Mouse (Mus musculus): ENCODE data around the gene Lcmt1.

Lcmt1 gene

DNA sequence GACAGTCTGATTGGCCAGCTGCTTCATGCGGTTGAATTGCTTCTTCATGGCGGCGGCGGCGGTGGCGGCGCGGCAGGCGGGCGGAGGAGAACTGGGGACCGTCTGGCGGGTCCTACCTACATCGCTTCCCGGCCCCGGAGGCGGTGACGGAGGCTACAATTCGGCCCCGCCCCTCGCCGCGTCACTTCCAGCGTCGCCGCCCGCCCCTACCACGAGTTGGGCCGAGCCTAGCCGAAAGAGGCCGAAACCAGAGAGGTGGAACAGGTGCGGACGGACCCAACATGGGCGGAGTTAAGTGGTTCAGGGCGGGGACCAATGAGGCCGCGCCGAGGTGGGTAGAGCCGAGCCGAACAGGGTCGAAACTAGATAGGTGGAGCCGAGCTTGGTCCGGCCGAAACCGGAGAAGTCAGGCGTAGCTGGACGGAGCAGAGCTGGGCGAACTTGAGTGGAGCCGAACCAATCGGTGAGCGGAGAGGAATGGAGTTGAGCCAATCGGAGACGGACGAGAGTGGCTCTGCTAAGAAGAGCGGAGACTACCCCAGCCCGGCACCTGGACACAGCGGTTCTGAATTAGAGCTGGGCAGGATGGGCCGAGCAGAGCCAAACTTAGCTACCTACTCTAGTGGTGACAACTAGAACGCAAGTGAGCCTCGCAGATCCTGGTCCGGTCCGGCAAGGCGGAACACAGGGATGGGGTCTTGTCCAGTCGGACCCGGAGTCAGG, at the start of gene Lcmt1, which contains the start of gene Arhgap17:
TSS of gene Lcmt1 (plus strand) at position 26 of the 723 bp plus-strand sequence.
TSS of gene Arhgap17 (minus strand) at position 157 of the 723 bp plus-strand sequence.
- in situ Hi-C loops (cut with MboI; ENCODE audit: low sequenced_read_pairs) = no loop called here

DNA sequence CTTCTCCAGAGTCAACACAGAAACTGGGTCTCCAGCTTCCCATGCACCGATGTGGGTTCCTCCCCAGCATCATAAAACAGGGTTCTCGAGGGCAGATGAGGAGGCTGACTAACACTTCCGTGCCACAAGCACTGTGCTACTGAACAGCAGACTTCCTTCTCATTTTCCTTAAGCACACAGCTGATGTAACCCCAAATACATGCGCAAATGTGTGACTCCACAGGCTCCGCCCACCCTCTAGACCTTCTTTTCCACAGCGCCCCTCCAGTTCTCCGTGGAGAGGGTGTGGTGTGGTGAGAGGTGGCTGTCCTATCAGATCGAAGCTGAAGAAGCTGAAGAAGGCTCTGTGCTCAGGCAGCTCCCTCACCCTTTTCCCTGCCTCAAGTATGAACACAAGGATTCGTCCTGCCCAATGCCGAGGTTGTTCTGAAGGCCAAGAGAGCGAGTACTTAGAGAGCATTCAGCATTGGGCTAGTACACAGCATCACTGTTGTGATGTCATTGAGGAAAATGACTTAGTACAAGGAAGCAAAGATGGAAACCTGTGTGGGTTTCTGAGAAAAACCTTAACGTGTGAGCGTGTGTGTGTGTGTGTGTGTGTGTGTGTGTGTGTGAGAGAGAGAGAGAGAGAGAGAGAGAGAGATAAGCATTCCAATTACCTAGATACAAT, 47.0 kb upstream of the Lcmt1 start:
- in situ Hi-C loops (cut with MboI; ENCODE audit: low sequenced_read_pairs) = no loop called here

DNA sequence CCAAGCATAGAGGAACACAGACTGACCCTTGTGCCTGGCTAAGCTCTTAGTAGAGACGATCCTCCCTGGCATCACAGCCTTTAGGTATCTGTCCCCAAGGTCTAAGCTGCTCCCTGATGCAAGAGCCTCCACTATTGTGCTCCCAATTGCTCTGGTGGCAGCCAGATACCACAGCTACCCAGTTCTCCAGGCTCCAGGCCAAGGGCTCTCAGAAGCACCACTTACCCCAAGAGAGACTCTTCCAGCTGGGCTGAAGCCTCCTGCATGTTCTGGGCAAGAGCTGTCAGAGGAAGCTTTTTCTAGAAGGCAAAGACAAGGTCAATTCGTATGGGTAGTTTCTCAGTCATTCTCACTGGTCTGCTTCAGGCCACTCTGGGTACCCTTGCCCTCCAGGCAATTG, 46.2 kb upstream of the Lcmt1 start:
- in situ Hi-C loops (cut with MboI; ENCODE audit: low sequenced_read_pairs) = no loop called here

DNA sequence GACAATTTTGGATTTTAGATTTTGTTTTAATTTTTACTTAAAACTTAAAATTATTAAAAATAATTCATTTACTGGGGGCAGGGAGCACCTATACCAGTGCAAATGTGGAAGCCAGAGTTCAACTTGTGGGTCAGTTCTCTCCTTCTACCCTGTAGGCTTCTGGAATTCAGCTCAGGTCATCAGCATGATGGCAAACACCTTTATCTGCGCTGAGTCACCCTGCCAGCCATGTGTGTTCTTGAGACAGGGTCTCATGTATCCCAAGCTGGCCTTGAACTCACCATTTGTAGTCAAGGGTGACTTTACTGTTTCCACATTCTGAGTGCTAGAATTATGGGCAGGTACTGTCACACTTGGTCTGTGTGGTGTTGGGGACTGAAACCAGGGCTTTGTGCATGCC, 45.5 kb upstream of the Lcmt1 start:
- in situ Hi-C loops (cut with MboI; ENCODE audit: low sequenced_read_pairs) = no loop called here

DNA sequence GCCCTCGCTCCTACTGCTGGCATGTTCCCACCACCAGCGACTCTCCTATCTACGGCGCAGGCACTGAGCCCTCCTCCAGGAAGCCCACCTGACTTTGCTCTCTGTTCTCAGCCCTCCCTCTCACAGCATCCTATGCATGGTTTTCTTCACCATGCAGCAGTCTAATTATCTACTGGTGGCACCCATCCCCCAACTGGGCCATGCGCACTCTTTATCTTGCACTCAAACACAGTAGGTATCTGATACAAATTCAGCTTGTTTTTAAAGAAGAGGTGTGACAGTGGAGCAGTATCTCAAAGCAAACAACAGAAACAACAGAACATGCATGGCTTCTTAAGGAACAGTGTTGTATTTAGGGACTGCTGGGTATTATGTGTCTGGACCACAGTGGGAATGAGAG, 43.5 kb upstream of the Lcmt1 start:
- in situ Hi-C loops (cut with MboI; ENCODE audit: low sequenced_read_pairs) = no loop called here

DNA sequence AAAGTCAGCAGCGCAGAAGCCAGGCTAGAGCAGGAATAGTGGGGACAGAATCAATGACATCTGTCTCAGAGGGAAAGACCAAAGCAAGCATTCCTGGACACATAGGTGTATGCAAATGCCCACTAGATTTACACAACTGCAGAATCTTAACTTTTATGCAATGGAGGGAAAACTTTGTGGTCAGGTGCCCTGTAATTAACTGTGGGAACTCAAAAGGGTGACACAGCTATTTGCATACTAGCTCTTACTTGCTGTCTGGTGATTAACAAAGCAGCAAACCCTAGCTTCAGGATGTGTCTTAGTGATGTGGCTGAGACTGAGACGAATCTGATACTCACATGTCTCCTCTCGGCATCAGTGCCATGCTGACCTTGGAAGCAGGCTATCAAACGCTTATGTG, 42.7 kb upstream of the Lcmt1 start:
- in situ Hi-C loops (cut with MboI; ENCODE audit: low sequenced_read_pairs) = no loop called here

DNA sequence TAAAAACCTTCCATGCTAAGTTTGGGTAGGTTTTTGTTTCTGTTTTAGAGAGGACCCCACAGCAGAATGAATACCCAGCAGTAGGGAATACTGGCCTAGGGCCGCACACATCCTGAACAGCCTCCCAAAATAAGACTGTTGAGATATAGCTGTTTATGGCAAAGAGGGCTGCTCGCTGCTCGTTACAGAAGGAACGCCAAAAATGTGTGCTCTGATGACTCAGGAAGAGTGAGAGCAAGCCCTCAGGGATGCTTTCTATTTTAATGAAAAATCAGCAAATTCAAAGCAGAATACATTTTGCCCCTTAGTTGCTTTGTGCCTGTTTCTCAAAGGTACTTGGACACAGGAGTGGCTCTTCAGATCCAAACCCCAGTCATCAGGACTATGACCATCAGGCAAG, 41.7 kb upstream of the Lcmt1 start:
- in situ Hi-C loops (cut with MboI; ENCODE audit: low sequenced_read_pairs) = no loop called here

DNA sequence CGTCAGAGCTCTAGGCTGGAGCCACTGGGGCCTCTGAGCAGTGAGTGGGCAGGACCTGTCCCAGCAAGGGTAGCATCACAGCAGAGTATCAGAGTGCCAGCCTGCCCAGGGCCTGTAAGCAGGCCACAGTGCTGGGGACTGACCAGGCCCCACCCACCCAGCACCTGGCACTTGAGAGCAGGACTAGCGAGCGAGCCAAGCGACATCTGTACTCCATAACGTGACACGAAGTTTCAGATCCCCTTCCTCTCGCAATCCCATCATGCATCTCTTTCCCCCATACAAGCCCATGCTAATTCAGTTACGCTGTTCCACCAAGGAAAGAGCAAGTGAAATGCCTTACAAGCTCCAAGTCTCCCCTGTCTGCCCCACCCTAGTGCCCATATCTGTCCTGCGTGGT, 39.1 kb upstream of the Lcmt1 start:
- in situ Hi-C loops (cut with MboI; ENCODE audit: low sequenced_read_pairs) = no loop called here

DNA sequence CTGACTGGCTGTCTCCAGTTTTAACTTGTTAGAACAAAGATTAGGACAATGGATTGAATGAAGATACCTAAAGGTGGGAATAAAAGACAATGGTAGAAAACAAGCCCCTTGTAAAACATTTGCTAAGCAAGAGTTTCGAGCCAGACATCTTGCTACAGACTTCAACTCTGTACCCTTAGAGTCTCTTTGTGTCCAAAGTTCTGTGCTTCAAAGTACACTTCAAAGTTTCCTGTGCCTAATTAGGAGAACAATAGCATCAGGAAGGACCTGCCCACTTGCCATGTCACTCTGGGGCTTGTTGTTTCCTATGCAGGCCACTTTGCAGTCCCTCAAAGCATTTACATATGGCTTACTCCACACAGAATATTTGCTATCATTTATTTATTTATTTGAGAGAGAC, 33.3 kb upstream of the Lcmt1 start:
- in situ Hi-C loops (cut with MboI; ENCODE audit: low sequenced_read_pairs) = no loop called here

DNA sequence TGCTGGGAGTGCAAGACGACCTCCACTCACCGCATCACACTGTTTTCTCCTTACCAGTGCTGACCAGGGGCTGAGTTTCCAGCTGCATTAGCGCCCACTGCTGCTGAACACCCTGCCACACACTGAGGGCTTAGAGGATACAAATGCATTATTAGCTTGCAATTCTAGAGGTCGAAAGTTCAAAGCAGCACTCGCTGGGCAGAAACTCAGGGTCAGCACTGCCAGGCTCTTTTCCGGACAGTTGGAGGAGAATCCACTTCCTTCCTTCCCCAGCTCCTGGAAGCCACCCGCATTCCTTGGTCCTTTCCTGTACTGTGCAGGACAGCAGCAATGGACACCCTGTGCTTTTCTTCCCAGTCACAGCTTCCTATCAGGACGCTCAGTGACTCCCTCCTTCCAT, 31.2 kb upstream of the Lcmt1 start:
- in situ Hi-C loops (cut with MboI; ENCODE audit: low sequenced_read_pairs) = no loop called here

DNA sequence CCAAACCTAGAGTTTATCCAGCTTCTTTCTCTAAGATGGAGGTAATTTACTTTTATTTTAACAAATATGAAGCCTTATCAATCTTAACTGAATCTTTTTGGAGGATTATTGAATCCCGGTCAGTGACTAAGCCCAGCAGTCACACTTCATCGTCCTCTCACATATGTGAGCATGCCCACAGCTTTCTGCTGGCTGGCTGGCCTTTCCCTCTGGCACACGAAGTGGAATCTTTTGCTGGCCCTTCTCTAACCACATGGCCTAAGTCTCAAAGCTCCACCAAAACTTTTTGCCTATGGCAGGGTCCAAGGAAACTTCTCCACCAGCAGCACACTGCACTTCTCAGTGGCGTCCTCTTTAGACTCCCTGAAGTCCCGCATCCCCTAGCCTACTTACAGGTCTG, 27.7 kb upstream of the Lcmt1 start:
- in situ Hi-C loops (cut with MboI; ENCODE audit: low sequenced_read_pairs) = no loop called here

DNA sequence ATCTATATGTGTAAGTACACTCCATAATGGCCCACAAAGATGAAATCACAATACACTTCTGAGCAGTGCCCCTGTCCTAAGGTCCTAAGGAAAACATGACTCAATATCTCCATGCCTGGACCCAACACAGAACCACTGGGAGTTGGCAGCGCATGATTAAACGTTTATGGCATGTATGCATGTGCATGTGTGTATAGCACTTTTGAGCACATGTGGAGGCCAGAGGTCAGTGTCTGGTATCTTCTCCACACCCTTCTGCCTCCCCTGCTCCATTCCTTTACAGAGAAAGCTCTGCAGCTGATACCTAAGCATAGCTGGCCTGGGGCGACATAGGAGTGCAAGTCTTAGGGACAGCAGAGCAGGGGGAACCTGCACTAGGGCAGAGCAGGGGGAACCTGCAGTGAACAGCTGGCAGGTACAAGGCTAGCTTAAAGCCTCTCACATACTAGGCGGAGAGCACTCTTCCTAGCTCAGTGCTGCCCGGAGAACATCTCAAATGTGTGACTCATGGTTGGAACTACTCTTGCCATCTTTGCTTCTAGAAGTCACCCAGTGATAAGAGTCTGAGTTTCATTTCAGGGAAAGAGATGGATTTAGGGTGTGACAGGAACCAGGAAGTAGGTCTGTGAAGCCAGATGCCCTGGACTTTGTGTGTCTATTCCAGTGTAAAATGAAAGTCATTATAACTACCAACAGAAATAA, 25.4 kb upstream of the Lcmt1 start:
- in situ Hi-C loops (cut with MboI; ENCODE audit: low sequenced_read_pairs) = no loop called here

DNA sequence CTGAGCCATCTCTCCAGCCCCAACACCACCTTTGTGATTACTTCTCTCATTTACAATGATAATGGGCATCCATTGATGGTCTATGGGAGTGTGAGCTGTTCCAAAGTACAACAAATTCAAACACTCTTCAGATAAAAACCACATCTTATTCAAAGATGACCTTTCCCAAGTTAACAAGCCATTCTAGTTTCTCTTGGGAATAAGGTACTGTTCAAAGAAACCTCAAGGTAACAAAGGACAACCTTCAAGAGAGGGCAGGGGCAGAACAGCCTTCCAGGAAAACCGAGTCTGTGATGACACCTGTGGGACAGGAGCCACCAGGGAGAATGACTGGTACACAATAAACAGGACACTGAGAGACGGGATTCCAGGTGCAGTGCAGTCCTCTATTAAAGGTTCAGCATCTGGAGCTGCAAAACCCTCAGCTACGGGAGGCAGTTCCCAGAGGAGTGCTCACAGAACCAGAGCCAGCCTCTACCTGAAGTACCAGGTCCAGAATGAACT, 24.5 kb upstream of the Lcmt1 start:
- in situ Hi-C loops (cut with MboI; ENCODE audit: low sequenced_read_pairs) = no loop called here

DNA sequence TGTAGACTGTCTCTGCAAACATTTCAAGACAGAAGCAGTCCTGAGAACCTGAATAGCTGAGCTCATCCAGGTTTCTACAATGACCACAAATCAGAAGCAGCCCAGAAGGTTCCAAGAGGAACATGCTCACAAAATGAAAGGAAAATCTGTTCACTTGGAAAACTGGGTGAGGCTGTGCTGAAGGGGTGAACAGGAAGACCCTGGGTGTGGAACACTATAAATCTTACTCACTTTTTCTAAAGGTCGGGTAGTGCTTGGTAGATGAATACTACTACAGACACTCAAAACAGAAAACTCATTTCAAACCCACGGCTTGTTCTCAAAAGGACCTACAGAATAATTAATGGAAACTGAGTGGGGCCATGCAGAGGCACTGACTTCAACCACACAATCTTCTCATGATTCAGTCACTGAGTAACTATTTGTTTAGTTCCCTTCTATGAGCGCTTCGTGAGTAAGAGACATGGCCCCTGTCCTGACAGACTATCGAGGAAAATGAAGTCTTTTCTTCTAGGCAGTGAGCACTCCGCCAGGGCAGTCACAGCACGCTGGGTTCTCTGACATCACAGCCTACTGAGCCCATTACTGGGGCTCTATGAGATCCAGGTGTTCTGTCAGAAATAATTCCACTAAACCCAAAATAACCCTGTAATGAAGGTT, 22.8 kb upstream of the Lcmt1 start:
- in situ Hi-C loops (cut with MboI; ENCODE audit: low sequenced_read_pairs) = no loop called here

DNA sequence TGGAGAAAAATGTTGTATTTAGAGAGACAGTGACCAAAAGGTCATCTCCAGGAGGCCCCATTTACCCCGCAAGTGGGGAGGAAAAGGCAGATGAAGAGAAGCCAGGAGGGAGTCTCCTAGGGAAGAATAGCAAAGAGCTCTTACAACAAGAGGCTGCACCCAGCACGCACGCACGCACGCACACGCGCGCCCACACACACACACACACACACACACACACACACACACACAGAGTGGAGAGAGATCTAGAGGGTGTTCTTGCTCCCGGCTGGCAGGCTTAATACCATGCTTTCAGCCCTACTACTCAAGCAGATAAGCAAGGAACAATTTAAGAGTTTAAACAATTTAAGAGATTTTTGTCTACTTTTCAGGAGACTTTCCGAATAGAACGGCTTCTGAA, 19.8 kb upstream of the Lcmt1 start:
- in situ Hi-C loops (cut with MboI; ENCODE audit: low sequenced_read_pairs) = no loop called here

DNA sequence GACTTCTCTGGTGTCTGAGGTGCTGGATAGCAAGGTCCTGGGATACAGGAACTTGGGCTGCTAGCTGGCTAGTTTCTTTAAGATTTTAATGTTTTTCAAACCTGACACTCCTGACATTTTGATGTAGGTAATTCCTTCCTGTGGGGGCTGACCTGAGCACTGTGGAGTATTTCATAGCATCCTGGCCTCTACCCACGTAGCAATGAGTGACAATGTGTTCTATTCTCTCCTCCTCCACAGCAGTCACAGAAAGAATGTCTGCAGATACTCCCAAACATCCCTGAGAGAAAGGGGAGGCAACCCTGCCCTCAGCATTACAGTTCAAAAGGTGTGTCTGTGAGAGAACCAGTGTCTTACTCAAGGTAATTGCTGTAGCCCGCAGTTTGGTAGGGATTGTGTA, 19.3 kb upstream of the Lcmt1 start:
- in situ Hi-C loops (cut with MboI; ENCODE audit: low sequenced_read_pairs) = no loop called here

DNA sequence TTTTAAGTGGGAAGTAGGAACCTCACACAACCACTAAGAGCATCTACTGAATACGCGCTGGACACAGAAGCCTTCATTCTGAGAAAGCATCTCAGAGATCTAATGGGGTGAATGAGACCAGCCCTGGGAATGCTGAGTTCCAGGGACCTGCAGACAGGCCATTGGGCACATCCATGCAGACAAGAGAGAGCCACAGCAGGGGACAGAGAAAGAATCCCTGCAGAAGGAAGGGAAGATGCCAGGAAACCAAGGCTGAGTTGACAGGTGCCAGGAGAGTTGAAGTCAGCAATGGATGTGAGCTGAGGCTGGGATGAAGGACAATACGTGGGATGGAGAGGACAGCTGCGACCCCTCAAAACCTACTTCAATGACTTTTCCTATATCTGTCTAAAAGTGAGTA, 16.5 kb upstream of the Lcmt1 start:
- in situ Hi-C loops (cut with MboI; ENCODE audit: low sequenced_read_pairs) = no loop called here

DNA sequence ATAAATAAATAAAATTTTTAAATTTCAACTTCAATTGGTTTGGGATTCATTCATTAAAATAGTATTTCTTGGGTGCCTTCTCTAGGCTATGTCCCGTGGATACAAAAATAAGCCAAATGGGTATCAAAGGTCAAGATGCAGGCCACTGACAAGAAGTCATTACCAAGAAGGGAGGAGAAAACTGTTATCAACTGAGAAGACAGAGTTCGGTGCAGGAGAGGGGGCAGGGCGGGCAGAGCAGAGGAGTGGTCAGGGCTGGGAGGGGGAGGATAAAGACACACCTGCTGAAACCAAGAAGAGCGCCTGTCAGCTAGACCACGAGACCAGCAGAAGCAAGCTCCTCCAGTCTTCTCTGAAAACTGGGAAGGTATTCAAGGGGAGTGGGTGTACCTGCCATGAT, 15.7 kb upstream of the Lcmt1 start:
- in situ Hi-C loops (cut with MboI; ENCODE audit: low sequenced_read_pairs) = no loop called here

DNA sequence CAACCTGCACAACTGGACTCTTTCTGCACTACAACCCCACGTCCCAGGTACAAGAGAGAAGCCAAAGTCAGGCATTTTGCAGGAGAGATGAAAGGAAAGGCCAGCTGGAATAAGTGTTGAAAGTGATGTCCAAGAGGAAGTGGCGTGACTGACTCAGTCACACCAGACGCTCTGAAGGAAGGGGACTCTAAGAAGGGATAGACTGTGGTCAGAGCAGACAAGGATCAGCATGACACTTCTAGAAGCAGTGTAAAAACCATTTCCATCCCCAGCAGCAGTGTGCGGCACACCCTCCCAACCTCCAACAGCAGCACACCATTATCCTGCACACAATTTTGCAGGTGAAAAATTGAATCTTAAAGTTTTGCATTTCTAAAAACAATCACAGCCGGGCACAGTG, 15.2 kb upstream of the Lcmt1 start:
- in situ Hi-C loops (cut with MboI; ENCODE audit: low sequenced_read_pairs) = no loop called here

DNA sequence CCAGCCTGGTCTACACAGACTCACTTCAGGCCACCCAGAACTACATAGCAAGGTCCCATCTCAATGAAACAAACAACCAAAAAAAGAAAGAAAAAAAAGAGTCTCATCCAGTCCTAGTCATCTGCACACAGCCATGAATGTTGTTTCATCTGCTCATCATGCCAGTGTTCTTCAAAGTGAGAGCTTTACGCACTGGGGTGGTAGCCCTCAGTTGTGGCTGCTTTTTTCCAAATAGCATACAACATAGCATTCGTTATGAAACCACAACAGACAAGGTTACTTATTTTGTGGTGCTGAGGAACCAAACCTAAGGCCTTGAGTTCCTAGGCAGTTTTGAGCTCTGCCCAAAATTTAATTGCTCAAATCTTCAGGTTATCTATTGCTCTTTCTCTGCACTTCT, 14.7 kb upstream of the Lcmt1 start:
- in situ Hi-C loops (cut with MboI; ENCODE audit: low sequenced_read_pairs) = no loop called here

DNA sequence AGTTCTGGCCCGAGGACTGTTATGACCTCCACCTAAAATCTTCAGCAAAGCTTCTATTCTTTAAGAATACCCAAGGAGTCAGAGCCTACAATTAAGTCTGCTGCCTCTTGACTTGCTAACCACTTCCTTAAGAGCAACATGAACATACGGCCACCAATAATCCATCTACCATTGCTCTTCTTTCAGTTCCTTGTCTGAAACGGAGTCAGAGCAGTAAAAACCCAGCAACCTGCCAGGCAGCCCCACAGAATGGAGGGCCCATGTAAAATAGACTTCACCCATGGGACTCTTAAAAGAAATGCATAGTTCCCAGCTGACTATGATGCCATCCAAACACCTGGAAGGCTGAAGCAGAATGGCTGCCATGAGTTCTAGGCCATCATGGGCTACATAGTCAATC, 13.4 kb upstream of the Lcmt1 start:
- in situ Hi-C loops (cut with MboI; ENCODE audit: low sequenced_read_pairs) = no loop called here
